Mouse (Mus musculus) testis, adult 2 months (tissue): Measurements from ENCODE around the gene Bap1. TPM values are rescaled to one million over a fixed set of nuclear protein-coding genes. Genes with fewer than 3 reads are reported as not detected.

Experiments
- H3K27ac ChIP-seq: fragments of 200-500 bp; 2 replicates; pipeline ENCODE4 v1.5.1; 2012; ENCODE audit warnings: low read depth, low read length; ENCODE audit not compliant: control insufficient read depth, insufficient read depth
- H3K27me3 ChIP-seq: fragments of 200-500 bp; 2 replicates; pipeline ENCODE4 v1.6.1; 2012; ENCODE audit warnings: mild to moderate bottlenecking, low read length, moderate library complexity; ENCODE audit not compliant: control insufficient read depth, insufficient read depth
- H3K36me3 ChIP-seq: fragments of 200-500 bp; 2 replicates; pipeline ENCODE4 v1.6.1; 2012; ENCODE audit warnings: mild to moderate bottlenecking, low read length; ENCODE audit not compliant: control insufficient read depth, insufficient read depth
- H3K4me1 ChIP-seq: fragments of 200-500 bp; 2 replicates; pipeline ENCODE4 v1.6.1; 2012; ENCODE audit warnings: low read length; ENCODE audit not compliant: control insufficient read depth, insufficient read depth
- H3K4me3 ChIP-seq: fragments of 200-500 bp; 2 replicates; pipeline ENCODE4 v1.5.1; 2012; ENCODE audit warnings: low read depth, mild to moderate bottlenecking, low read length, moderate library complexity, mixed read lengths; ENCODE audit not compliant: control insufficient read depth
- CTCF ChIP-seq: fragments of 200-500 bp; IDR thresholded peaks from 2 replicates; pipeline ENCODE4 v1.5.1; 2012; ENCODE audit warnings: low read depth, mild to moderate bottlenecking, inconsistent platforms, low read length, moderate library complexity; ENCODE audit not compliant: control insufficient read depth, insufficient read depth, insufficient replicate concordance
- POLR2A ChIP-seq: fragments of 200-500 bp; IDR thresholded peaks from 2 replicates; pipeline ENCODE4 v1.6.1; 2012; ENCODE audit warnings: low read depth, mild to moderate bottlenecking, inconsistent platforms, low read length, moderate library complexity; ENCODE audit not compliant: control insufficient read depth
- polyA plus RNA-seq: library from polyadenylated mRNA; depleted of rRNA; stranded (reverse); fragments of >200 nt; gene quantifications from 2 replicates; pipeline ENCODE4 v1.2.3, GENCODE M21; 2012

Gene Bap1
- polyA plus RNA-seq, 1 experiment = 84.1 TPM

DNA sequence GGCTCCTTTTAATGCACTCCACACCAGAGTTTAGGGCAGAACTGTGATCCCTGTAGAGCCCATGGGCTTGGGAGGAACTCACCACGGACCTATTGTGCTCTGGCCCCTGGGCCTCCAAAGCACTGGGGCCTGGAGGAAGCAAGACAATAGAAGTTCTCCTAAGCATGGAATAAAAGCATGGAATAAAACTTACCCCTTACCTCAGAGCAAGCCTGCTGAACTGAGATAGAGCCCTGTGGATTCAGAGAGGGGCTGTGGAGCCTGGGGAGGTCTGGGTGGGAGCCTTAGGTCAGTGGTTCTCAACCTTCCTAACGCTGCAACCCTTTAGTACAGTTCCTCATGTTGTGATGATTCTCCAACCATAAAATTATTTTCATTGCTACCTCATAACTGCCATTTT, 34.4 kb upstream of the Bap1 start, which contains the start of gene Nisch:
TSS of gene Nisch (minus strand) at position 101 of the 400 bp plus-strand sequence.
- Histone ChIP-seq H3K4me1 (no peaks in the 10 kb centered on the region), H3K27me3 (no peaks in the 10 kb centered on the region), H3K27ac (no peak within 1 kb of the TSS), H3K4me3 (no peak within 1 kb of the TSS), H3K36me3 (no peaks in the 10 kb centered on the region)
- TF ChIP-seq POLR2A = no peak
- no peak for TF ChIP-seq CTCF

DNA sequence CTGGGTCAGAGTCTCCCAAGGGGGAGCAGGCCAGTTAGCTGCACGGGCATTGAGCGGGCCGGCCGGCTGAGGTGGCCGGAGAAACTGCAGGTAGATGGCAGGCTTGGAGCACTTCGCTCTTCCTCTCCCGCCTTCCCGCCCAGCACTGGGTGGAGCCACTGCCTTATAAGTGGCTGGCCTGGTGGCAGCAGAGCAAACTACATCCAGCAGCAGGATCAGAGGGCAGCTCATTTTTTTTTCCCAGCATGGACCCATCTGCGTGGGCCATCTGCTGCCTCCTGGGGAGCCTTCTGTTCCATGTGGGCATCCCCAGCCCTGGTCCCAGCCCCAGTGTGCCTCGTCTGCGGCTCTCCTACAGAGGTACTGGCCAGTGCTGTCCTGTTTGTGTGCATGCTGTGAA, 33.6 kb upstream of the Bap1 start, which contains the start of gene Sema3g:
TSS of gene Sema3g (plus strand) at position 195 of the 400 bp plus-strand sequence.
- Histone ChIP-seq H3K27ac (no peak within 1 kb of the TSS), H3K4me3 (no peak within 1 kb of the TSS), H3K27me3 (no peaks in the 10 kb centered on the region), H3K36me3 (no peaks in the 10 kb centered on the region), H3K4me1 (no peaks in the 10 kb centered on the region)
- no peak for TF ChIP-seq POLR2A
- peak; percentile 27; the same call in 1 of the 2 replicates for TF ChIP-seq CTCF

DNA sequence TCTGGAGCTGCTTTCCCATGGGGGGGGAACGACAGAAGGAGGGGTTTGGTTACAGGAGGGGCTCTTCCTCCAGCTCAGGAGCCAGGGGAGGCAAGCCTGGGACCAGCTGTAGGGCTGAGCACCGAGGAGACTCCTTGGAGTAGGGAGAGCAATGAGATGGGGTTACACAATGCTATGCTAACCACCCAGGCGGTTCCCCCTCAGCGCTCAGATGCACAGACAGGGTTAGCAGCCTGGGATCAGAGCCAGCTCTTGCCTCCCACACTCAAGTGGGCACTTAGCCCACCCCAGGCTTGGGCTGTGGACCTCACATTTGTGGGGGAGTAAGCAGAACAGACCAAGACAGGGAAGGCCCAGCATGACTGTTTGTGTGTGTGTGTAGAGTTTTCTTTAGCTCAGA, 24.3 kb upstream of the Bap1 start:
- TF ChIP-seq POLR2A = no peak
- TF ChIP-seq CTCF = no peak
- Histone ChIP-seq H3K27ac (no peak overlapping the region), H3K4me1 (peaks cover 2% of the 10 kb centered on the region)

DNA sequence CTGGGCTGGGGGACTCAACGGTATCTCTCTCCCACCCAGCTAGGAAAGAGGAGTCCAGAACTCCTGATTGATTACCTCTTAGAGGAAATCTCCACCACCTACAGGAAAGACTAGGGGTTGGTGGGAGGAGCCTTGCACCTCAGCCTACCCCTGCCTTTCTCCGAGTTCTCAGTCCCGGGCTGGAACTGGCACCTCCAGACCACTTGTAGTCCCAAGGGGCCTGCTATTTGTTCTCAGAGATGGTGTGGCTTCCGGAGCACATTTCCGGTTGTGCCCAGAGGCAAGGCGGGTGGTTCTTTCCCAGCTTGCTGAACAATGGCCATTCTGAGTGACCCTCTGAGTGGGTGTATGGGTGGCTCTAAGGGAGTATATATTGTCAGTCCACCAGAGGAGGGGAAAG, 23.0 kb upstream of the Bap1 start:
- Histone ChIP-seq H3K4me3 (no peak overlapping the region), H3K27ac (no peak overlapping the region)

More for the DNA sequence above, 24.3 kb upstream of the Bap1 start:
- Histone ChIP-seq H3K27me3 (no peaks in the 10 kb centered on the region), H3K4me3 (no peak overlapping the region), H3K36me3 (no peaks in the 10 kb centered on the region)

DNA sequence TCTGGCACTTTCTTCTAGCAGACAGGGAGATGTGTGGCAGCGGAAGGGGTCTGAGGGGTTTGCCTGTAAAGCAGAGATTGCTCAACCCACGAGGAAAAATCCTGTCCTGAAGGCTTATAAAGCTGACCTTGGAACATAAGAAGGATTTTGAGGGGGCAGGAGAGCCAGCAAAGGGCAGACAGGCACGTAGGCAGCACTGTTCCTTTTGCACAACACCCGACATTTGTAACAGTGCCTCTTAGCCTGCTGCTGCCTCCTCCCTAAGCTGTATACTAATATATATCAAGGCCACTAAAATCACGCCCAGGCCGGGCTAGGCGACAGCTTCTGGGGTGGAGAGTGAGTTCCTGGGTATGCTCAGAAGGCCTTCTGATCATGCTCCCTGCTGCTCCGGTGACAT, 20.8 kb upstream of the Bap1 start:
- H3K4me1 ChIP-seq = peaks cover 2% of the 10 kb centered on the region
- no peaks in the 10 kb centered on the region for H3K27me3 ChIP-seq
- no peak overlapping the region for H3K4me3 ChIP-seq
- H3K27ac ChIP-seq = no peak overlapping the region
- H3K36me3 ChIP-seq = no peaks in the 10 kb centered on the region
- no peak for TF ChIP-seq POLR2A
- TF ChIP-seq CTCF = no peak

More for the DNA sequence above, 23.0 kb upstream of the Bap1 start:
- no peaks in the 10 kb centered on the region for H3K27me3 ChIP-seq
- peaks cover 2% of the 10 kb centered on the region for H3K4me1 ChIP-seq
- H3K36me3 ChIP-seq = no peaks in the 10 kb centered on the region
- no peak for TF ChIP-seq CTCF
- no peak for TF ChIP-seq POLR2A

DNA sequence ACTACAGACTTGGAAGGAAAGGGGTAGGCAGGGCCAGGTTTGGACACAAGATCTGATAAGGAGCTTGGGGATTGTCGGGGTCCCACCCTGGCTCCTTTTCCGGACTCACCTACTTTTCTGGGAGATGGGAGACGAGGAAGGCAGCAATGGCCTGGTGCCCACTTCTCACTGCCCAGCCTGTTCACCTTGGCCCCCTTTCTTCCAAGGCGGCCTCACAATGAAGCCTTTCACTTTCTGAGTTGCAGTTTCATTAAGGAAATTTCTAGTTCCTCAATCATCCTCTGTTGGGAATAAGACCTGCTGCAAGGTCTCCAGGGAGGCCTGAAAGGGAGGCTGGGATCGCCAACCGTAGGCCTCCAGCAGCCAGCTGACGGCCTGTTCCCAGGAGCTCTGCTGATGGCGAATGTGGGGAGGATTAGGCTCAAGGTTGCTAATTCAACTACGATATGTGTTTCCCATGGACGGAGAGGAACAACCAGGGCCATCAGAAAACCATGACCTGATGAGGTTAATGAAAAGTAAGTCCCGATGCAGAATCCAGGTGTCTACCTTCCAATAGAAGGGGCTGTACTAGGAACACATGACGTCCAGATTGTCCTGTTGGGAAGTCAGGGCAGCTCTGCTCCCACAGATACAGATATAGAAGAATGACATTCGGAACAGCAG, 18.7 kb upstream of the Bap1 start:
- no peak overlapping the region for H3K27ac ChIP-seq
- H3K36me3 ChIP-seq = peaks cover 2% of the 10 kb centered on the region; the same call in 1 of the 2 replicates
- no peak for TF ChIP-seq POLR2A
- no peak for TF ChIP-seq CTCF
- H3K4me1 ChIP-seq = peaks cover 2% of the 10 kb centered on the region
- H3K4me3 ChIP-seq = no peak overlapping the region
- H3K27me3 ChIP-seq = no peaks in the 10 kb centered on the region

DNA sequence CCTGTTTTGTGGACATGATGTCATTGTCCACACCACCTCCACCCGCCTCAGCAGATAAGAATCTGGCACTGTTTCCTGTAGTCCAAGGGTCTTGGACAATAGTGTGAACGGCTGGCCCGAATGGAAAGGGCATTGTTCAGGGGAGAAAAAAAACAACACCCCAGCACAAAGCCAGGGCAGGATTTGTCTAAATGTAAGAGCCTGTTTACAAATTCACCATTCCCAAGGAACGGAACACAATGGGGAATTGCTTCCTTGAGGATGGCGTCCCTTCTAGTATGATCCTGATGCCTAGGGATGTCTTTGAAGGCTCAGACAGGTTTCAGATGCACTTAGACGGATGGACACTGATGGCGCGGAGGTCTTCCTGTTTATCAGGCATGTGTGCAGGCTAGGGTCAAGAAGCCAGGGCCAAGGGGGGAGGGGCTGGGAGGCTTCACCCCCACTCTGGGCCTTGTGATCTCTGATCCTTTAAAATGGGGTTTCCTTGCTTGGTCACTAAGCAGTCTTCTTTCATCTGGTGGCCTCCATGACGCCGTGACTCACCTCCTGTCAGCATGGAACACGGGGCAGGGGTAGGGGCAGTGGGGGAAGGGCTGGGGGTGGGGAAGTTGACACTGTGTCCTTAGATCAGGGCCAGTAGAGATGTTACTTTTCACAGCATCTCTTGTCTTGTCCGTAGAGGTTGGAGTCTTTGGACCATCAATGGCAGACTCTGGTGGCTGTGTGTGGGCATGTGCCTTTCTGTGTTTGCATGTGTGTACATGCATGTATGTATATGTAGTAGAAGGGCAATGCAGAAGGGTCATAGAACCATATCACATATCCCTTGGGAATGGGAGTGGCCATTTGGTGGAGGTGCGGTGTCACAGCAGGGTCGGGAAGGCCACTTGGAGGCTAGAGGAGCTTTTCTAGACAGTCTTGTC, 17.9 kb upstream of the Bap1 start:
- Histone ChIP-seq H3K27me3 (no peaks in the 10 kb centered on the region), H3K36me3 (peaks cover 3% of the 10 kb centered on the region), H3K4me1 (no peaks in the 10 kb centered on the region), H3K4me3 (no peak overlapping the region), H3K27ac (no peak overlapping the region)
- TF ChIP-seq POLR2A = no peak
- no peak for TF ChIP-seq CTCF
